Mouse (Mus musculus): ENCODE results near the gene Cysrt1.
A peak's percentile ranks its signal among the peaks of the same experiment; 100 is the strongest.

Gene Cysrt1

GRCm38 (mm10) chr2:25242101-25242506 is at the start of gene Cysrt1, which contains the start of gene Rnf208:
Gene Cysrt1, minus strand, starts transcription at chr2:25242452.
Gene Rnf208, plus strand, starts transcription at chr2:25242255.
- DNase-seq (ENCODE audit: low read depth, low spot score) = no peak

- no peak for DNase-seq (ENCODE audit: low read depth, low spot score)
These were observed 49.2 kb upstream of the Cysrt1 start for GRCm38 (mm10) chr2:25291184-25292053.

DNA sequence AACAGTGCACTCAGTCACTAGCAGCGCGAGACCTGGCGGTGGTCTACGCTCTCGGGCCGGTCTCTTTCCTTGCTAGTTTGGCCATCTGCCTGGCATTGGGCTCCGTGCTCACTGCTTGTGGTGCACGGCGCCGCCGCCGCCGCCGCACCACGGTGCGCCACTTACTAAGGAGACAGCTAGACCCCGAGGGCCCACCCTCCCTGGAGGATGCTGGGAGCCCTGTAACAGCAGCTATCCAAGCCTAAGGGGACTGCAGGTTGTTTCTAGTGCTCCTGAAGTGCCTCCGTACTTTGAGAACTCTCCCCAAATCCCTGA is 48.5 kb upstream of the Cysrt1 start:
- no peak for DNase-seq (ENCODE audit: low read depth, low spot score)

- DNase-seq (ENCODE audit: low read depth, low spot score) = no peak
These were observed 48.0 kb upstream of the Cysrt1 start for GRCm38 (mm10) chr2:25290101-25290815.

GRCm38 (mm10) chr2:25289651-25290050 is 47.4 kb upstream of the Cysrt1 start, which contains the start of gene Lrrc26:
Gene Lrrc26, plus strand, starts transcription at chr2:25289915.
- peak; percentile 17 for DNase-seq (ENCODE audit: low read depth, low spot score)

DNA sequence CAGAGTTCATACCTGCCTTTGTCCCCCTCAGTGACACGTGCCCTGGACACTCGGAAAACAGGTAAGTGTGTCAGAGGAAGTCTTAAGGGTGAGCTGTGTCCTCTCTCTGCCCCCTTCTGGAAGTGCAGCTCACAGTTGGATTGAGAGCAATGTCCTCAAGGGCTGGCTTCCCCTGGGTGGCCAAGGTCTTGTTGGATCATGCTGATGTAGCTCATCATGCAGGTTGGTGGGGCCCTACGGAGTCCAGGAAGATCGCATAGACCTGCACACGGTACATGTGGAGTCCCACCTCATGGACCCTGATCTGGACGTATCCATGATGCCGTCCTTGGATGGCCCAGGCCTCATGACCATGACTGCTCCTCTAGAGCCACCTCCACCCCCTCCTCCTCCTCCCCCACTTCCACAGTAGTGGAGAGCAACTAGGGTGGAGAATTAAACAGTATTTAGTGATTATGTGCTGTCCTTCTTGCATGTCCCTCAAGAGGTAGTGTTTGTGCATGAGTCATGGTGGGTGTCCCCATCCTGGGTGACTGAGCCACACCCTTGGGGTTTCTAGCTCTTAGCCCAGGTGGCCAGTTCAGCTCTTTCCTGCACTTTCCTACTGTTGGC is 46.6 kb upstream of the Cysrt1 start:
- no peak for DNase-seq (ENCODE audit: low read depth, low spot score)

DNA sequence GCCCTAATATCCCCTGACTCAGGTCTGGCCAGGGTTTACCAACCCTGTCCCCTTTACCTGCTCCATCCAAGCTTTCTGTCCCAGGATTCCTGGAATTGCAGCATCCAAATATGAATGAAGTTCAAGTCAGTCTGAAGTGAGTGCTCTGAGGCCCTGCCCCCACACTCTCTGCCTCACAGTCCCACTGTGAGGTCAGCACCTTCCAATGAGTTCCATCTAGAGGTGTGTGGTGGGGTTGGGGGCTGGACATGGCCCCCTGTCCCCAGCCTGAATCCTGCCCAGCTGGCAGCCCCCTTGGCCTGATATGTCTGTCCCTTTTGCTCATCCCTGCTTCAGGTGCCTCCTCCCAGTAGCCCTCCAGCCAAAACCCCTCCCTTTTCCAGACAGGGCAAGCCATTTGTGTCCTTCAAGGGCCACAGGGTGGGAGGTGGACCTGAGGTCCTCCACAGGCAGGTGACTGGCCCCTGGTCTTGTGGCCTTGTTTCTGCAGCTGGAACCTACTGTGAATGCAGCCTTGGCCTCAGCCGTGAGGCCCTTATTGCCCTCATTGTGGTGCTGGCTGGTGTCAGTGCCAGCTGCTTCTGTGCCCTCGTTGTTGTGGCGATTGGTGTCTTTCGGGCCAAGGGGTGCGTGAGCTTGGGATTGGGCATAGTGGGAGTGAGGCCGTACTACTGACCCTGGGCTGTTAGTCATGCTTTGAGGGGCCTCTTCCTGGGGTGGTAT is 45.8 kb upstream of the Cysrt1 start, which contains the start of gene Tmem210:
Gene Tmem210 (plus strand): TSS at position 219 of the 723 bp plus-strand sequence.
- DNase-seq (ENCODE audit: low read depth, low spot score) = no peak

DNA sequence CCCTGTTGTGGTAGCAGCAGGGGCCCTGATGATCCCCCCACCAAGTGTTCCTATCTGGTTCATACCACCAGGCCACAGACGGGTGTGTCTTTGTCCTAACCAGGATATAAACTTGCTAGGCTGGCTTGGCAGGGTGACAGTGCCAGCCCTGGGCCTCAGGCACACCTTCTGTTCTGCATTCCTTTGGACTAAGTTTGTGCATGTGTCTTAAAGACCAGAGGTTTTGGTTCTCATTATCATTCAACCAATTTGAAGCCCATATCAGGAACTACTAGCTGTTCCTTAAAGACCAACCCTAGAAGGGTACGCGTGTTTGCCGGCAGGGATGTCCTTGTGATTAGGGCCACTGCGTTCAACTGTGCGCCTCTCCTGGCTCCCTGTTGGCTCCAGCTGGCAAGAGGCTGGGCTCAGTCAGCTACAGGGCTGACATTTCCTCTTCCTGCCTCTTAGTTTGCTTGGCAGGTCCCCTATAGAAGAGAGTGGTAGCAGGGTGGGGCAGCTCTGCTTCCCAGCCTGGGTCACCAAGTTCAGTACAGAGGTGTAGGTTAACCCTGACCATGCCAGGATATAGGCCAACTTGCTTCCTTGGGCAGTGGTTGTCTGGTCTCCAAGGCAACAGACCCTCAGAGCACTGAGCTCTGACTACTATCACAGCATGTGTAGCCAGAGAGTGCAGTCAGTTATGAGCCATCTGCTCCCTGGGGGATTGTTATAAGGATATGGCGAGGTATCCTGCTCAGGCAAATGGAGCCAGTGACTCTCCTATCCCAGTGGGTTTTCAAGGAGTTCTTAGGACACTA is 44.8 kb upstream of the Cysrt1 start:
- peak; percentile 48 for DNase-seq (ENCODE audit: low read depth, low spot score)

DNA sequence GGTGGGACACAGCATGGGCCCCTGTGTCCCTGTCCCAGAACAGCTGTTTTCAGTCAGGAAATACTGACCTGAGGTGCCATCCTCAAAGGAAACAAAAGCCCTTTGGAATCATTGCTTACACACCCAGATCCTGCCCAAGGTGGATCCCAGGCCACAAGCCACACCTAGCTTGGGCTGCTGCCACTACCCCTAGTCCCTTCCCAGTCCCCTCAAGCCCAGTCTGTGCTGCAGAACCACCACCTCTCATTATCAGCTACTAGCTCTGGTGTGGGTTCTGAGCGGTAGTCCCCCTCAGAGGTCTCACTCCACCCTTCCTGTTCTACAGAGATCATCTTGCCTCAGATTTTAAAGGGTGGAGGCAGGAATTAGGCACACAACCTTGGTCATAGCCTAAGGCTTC is 44.1 kb upstream of the Cysrt1 start:
- no peak for DNase-seq (ENCODE audit: low read depth, low spot score)

- no peak for DNase-seq (ENCODE audit: low read depth, low spot score)
These were observed 43.3 kb upstream of the Cysrt1 start for GRCm38 (mm10) chr2:25285551-25285950.

DNA sequence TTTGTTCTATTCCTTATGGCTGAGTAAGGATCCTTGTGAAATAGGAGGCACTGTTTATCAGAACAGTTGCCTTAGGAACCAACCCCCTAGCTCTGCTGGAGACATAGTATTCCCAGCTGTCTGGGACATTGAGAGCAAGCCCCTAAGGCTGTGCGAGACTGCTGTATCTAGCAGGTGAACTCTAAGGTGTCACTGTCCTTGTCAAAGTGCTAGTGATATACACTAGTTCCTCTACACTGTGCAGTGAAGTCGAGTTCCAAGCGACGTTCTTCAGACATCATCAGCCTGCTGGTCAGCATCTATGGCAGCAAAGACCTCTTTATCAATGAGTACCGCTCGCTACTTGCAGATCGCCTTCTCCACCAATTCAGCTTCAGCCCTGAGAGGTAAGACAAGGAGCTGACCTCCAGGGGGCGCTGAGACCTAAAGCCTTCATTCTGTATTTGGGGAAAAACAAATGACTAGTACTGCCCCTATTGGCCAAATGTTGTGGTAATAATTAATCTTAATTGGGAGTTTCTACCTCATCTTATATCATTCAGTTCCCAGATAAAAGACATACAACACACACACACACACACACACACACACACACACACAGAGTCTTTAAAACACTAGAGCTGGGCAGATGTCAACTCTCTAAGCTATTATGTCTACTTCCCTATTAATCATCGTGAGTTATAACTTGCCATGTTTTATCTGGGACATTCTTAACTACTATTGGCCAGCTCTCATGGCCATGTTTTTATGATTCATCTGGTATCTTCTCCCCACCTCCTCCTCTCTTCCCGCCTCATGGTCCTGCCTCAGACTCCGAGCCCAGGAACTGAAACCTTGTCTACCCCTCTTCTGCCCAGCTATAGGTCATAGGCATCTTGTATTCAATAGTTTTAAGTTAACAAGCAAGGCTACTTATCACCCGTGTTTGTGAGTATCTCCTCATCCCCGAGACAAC is 37.0 kb upstream of the Cysrt1 start:
- DNase-seq (ENCODE audit: low read depth, low spot score) = peak; percentile 89

DNA sequence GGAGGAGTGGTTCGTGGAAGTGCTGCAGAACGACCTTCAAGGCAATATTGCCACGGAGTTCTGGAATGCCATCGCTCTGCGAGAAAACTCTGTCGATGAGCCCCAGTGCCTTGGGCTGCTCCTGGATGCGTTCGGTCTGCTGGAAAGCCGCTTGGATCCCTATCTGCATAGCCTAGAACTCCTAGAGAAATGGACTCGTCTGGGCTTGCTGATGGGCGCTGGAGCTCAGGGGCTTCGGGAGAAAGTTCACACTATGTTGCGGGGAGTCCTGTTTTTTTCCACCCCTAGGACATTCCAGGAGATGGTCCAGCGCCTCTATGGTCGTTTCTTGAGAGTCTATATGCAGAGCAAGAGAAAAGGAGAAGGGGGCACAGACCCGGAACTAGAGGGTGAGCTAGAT is 30.8 kb upstream of the Cysrt1 start:
- no peak for DNase-seq (ENCODE audit: low read depth, low spot score)

GRCm38 (mm10) chr2:25272515-25272914 is 30.3 kb upstream of the Cysrt1 start:
- DNase-seq (ENCODE audit: low read depth, low spot score) = no peak

- DNase-seq (ENCODE audit: low read depth, low spot score) = peak; percentile 95
These were observed 29.7 kb upstream of the Cysrt1 start, which contains the start of the genes Ssna1 and Anapc2 for GRCm38 (mm10) chr2:25271827-25272511. Gene Ssna1, minus strand, starts transcription at chr2:25272438. Gene Anapc2, plus strand, starts transcription at chr2:25272478.

GRCm38 (mm10) chr2:25267746-25268309 is 25.6 kb upstream of the Cysrt1 start:
- no peak for DNase-seq (ENCODE audit: low read depth, low spot score)

GRCm38 (mm10) chr2:25267241-25267640 is 25.0 kb upstream of the Cysrt1 start:
- DNase-seq (ENCODE audit: low read depth, low spot score) = no peak

DNA sequence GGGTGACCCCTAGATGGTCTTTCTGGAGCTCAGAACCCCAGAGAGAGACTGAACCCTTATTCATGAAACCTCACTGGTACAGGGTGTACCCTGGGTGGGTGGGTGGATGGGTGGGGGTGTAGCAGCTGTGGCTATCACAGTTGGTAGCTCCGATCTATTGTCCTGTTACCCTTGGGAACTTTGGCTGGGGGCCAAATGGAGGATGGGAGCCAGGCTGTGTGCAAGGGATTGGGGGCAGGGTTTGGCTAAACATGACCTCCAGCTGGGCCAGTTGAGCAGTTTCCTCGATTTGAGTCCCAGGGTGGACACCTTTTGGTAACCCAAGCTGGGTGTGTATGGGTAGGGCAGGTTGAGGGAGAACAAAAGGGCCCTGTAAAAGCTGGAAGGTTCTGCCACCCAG is 24.5 kb upstream of the Cysrt1 start:
- DNase-seq (ENCODE audit: low read depth, low spot score) = no peak

DNA sequence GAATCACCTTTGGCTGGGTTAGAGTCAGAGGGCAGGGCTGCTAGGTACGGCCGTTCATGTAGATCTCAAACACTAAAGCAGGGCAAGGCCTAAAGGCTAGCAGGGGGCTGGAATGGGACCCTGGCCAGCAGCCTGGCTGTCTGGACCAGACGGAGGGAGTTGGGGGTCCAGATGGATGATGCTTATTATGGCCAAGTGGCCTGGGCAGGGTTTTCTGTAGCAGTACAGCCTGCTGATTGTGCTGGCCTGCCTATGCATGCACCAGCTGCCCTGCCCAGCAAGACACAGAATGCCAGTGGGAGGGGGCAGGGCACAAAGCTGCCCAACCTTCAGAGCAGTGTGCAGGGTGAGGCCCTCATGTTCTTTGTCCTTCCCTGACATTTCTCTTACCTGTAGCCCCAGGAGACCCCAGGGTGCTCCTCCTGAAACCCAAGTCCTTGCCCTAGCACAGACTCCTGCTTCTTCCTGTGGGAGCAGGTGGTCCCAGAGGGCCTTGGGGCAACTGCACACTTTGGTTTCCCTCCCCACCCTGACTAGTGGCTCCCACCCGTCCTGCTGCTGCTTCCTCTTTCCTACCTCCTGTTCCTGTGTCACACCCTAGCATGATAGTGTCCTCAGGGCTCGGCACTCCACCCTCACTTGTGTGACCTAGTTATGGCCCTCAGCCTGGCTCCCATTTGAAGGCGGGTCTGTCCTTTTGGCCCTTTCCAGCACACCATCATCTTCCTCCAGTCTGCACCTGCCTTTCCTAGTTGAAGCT is 23.8 kb upstream of the Cysrt1 start:
- no peak for DNase-seq (ENCODE audit: low read depth, low spot score)
